ENCODE assay signal across 18 mouse cellular contexts in the genomic region with DNA sequence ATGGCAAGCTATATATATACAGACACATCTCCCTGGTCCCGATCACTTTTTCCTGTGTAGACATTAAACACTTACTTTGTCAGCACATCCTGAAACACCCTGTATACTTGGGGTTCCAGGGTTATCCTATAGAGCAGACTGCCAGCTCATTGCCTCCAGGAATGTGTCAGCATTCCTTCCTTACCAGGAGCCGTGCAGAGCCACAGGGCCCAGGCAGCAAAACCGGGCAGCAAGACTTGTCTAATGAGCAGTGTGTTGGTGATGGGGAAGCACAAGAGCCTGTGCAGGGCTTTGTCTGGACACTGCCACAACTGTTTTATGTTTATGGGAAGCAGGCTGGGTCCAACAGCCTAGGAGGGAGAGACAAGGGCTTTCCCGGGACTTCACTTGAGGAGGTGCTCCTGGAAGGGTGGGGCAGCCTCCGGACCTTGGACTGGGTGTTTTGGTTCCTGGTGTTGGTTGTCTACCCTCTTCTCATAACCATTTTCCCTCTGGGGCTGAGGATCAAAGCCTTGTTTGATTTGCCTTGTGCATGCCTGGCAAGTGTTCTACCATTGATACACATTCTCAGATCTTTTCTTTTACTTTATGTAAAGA. TPM values are rescaled to one million over a fixed set of nuclear protein-coding genes. Genes with fewer than 3 reads are reported as not detected.
DNase-seq lines count a peak whose midpoint lies in the region; ATAC-seq and TF ChIP-seq lines count a peak whose summit lies in the region.
"Had no signal": no experiment of that assay in that cellular context is flagged by ENCODE, and none has a peak within 500 bp of the region (broad histone marks: within the 10 kb centered on the region; RNA-seq: fewer than 3 reads in every experiment).

No protein-coding gene starts in this region.

- TF ChIP-seq CTCF in heart, postnatal 0 days (IDR thresholded peaks at IDR 0.05; ENCODE audit: low read depth), result no peak
- no peak for TF ChIP-seq CTCF in intestine, postnatal 0 days (IDR thresholded peaks at IDR 0.05; ENCODE audit: low read depth)

- peaks cover 6% of the 10 kb centered on the region; the same call in 1 of the 2 replicates for H3K4me1 ChIP-seq in heart, postnatal 0 days (ENCODE audit: control insufficient read depth, insufficient read depth)
- H3K4me1 ChIP-seq in megakaryocyte, embryonic 14.5 days, result peaks cover 65% of the 10 kb centered on the region
- H3K4me1 ChIP-seq in intestine, postnatal 0 days (replicated peaks; ENCODE audit: control insufficient read depth, insufficient read depth, low read length), result no peaks in the 10 kb centered on the region; the same call in 1 of the 2 replicates

- H3K9ac ChIP-seq in heart, postnatal 0 days (replicated peaks; ENCODE audit: low read depth, low read length), result no peak overlapping the region
- H3K9ac ChIP-seq in intestine, postnatal 0 days (ENCODE audit: low read depth, low read length), result no peak overlapping the region
- H3K9ac ChIP-seq: hindbrain, embryonic 14.5 days; limb, embryonic 12.5 days had no signal

- no peak overlapping the region for H3K4me2 ChIP-seq in heart, postnatal 0 days (ENCODE audit: low read depth, low read length)
- H3K4me2 ChIP-seq in intestine, postnatal 0 days (replicated peaks; ENCODE audit: low read depth), result peak overlapping the region; percentile 45; the same call in 1 of the 2 replicates
- H3K4me2 ChIP-seq: hindbrain, embryonic 14.5 days; limb, embryonic 12.5 days had no signal

- 27% methylated on average over 5 of the region's 5 CpGs for WGBS in heart, postnatal 0 days
- WGBS in intestine, postnatal 0 days, result 17% methylated on average over 5 of the region's 5 CpGs

- no peak for TF ChIP-seq EP300 in heart, postnatal 0 days (IDR thresholded peaks at IDR 0.05; ENCODE audit: low read depth)

- no peak overlapping the region for H3K27ac ChIP-seq in heart, postnatal 0 days (ENCODE audit: low read depth)
- H3K27ac ChIP-seq in intestine, postnatal 0 days (ENCODE audit: low read depth, low read length), result peak overlapping the region; percentile 84
- H3K27ac ChIP-seq: embryonic facial prominence, embryonic 10.5 days; hindbrain, embryonic 14.5 days; left cerebral cortex, adult 2 months; limb, embryonic 12.5 days; macrophage had no signal

- H3K27me3 ChIP-seq in heart, postnatal 0 days (ENCODE audit: control insufficient read depth, insufficient read depth, low read length), result no peaks in the 10 kb centered on the region
- H3K27me3 ChIP-seq in megakaryocyte, embryonic 14.5 days (replicated peaks), result peaks cover 46% of the 10 kb centered on the region
- H3K27me3 ChIP-seq in intestine, postnatal 0 days (replicated peaks; ENCODE audit: control insufficient read depth, insufficient read depth, low read length), result no peaks in the 10 kb centered on the region
- H3K27me3 ChIP-seq: limb, embryonic 12.5 days had no signal

- H3K36me3 ChIP-seq in heart, postnatal 0 days (replicated peaks; ENCODE audit: control insufficient read depth, insufficient read depth, low read length), result no peaks in the 10 kb centered on the region
- H3K36me3 ChIP-seq in megakaryocyte, embryonic 14.5 days (replicated peaks; ENCODE audit: low read length), result no peaks in the 10 kb centered on the region
- no peaks in the 10 kb centered on the region for H3K36me3 ChIP-seq in intestine, postnatal 0 days (ENCODE audit: control insufficient read depth, insufficient read depth)
- H3K36me3 ChIP-seq: embryonic facial prominence, embryonic 10.5 days; limb, embryonic 12.5 days had no signal

- no peak for DNase-seq in heart, postnatal 0 days (ENCODE audit: low spot score)
- DNase-seq in heart, adult 18-20 months, result no peak
- no peak for DNase-seq in cerebellum, adult 8-10 months
- no peak for DNase-seq in layer of hippocampus, postnatal 36 days
- DNase-seq: cerebellum, postnatal 25 days; gastrocnemius, postnatal 10 days; kidney, adult 8-10 months; midbrain, embryonic 14.5 days had no signal

- H3K4me3 ChIP-seq in heart, postnatal 0 days (ENCODE audit: low read depth, low read length), result no peak overlapping the region
- peak overlapping the region; percentile 74 for H3K4me3 ChIP-seq in megakaryocyte, embryonic 14.5 days (replicated peaks)
- no peak overlapping the region for H3K4me3 ChIP-seq in intestine, postnatal 0 days (ENCODE audit: low read depth, low read length)
- H3K4me3 ChIP-seq: embryonic facial prominence, embryonic 10.5 days; left cerebral cortex, adult 2 months; limb, embryonic 12.5 days had no signal

- ATAC-seq in heart, postnatal 0 days (ENCODE audit: insufficient read depth, low read depth), result peak; percentile 31; the same call in 1 of the 2 replicates
- ATAC-seq in megakaryocyte, adult 5-6 weeks (ENCODE audit: poor library complexity, severe bottlenecking), result no peak
- ATAC-seq in intestine, postnatal 0 days, result peak; percentile 74
- ATAC-seq in frontal cortex, adult (ENCODE audit: low TSS enrichment), result no peak
- ATAC-seq: forebrain, embryonic 16.5 days had no signal

- no peaks in the 10 kb centered on the region for H3K9me3 ChIP-seq in heart, postnatal 0 days (replicated peaks; ENCODE audit: control insufficient read depth, low read length)
- no peaks in the 10 kb centered on the region for H3K9me3 ChIP-seq in megakaryocyte, embryonic 14.5 days
- H3K9me3 ChIP-seq in intestine, postnatal 0 days (ENCODE audit: control insufficient read depth), result no peaks in the 10 kb centered on the region
- H3K9me3 ChIP-seq: embryonic facial prominence, embryonic 10.5 days; limb, embryonic 12.5 days had no signal

RNA-seq across cellular contexts. Expression of a gene that starts 10.1 kb away (rescaled TPM):
- total RNA-seq in heart, postnatal 0 days (2014; rRNA removed; ENCODE audit: low replicate concordance), result 0.23 and 7.8 TPM in 2 replicates
- 6.8 and 6.9 TPM in 2 replicates for polyA plus RNA-seq in heart, postnatal 0 days (2015; fragmentation: Nextera tagmentation; extraction: Ambion mirVana)
- total RNA-seq in heart, adult 18-20 months (2021), result 1 to 10 TPM; 7.0 to 8.0 TPM
- 4.5 and 4.6 TPM in 2 replicates for polyA plus RNA-seq in megakaryocyte, embryonic 14.5 days (2012; ENCODE audit: insufficient read depth, low replicate concordance)
- total RNA-seq in megakaryocyte, adult 5-6 weeks (2015), result 1.0 TPM in 1 of 2 replicates, not detected in the other
- not detected in 2 replicates for total RNA-seq in megakaryocyte, adult 5-6 weeks (2017)
- 593 and 673 TPM in 2 replicates for polyA plus RNA-seq in intestine, postnatal 0 days (2015; fragmentation: Nextera tagmentation; extraction: Ambion mirVana)
- 1 to 10 TPM in 1 of 2 experiments, under 1 TPM in 1; 0.58 to 1.1 TPM for total RNA-seq in layer of hippocampus, postnatal 36 days (2021)

RNA-seq across cellular contexts. Expression of a gene that starts 36.9 kb away (rescaled TPM):
- 261 and 316 TPM in 2 replicates for total RNA-seq in heart, postnatal 0 days (2014; rRNA removed; ENCODE audit: low replicate concordance)
- polyA plus RNA-seq in heart, postnatal 0 days (2015; fragmentation: Nextera tagmentation; extraction: Ambion mirVana), result 1,218 and 1,378 TPM in 2 replicates
- 100 to 1,000 TPM; 307 to 318 TPM for total RNA-seq in heart, adult 18-20 months (2021)
- 21.0 TPM in 1 of 2 replicates, not detected in the other for polyA plus RNA-seq in megakaryocyte, embryonic 14.5 days (2012; ENCODE audit: insufficient read depth, low replicate concordance)
- 379 and 411 TPM in 2 replicates for total RNA-seq in megakaryocyte, adult 5-6 weeks (2015)
- 330 and 438 TPM in 2 replicates for total RNA-seq in megakaryocyte, adult 5-6 weeks (2017)
- 3,066 and 3,164 TPM in 2 replicates for polyA plus RNA-seq in intestine, postnatal 0 days (2015; fragmentation: Nextera tagmentation; extraction: Ambion mirVana)
- 100 to 1,000 TPM; 379 to 403 TPM for total RNA-seq in layer of hippocampus, postnatal 36 days (2021)

RNA-seq across cellular contexts. Expression of a gene that starts 37.0 kb away (rescaled TPM):
- 11.5 TPM in 1 of 2 replicates, not detected in the other for total RNA-seq in heart, postnatal 0 days (2014; rRNA removed; ENCODE audit: low replicate concordance)
- 11.3 and 11.4 TPM in 2 replicates for polyA plus RNA-seq in heart, postnatal 0 days (2015; fragmentation: Nextera tagmentation; extraction: Ambion mirVana)
- 1 to 10 TPM; 6.2 to 6.4 TPM for total RNA-seq in heart, adult 18-20 months (2021)
- polyA plus RNA-seq in megakaryocyte, embryonic 14.5 days (2012; ENCODE audit: insufficient read depth, low replicate concordance), result 2.6 TPM in 1 of 2 replicates, not detected in the other
- total RNA-seq in megakaryocyte, adult 5-6 weeks (2015), result 6.0 and 11.7 TPM in 2 replicates
- 8.3 and 10.8 TPM in 2 replicates for total RNA-seq in megakaryocyte, adult 5-6 weeks (2017)
- 8.2 and 8.7 TPM in 2 replicates for polyA plus RNA-seq in intestine, postnatal 0 days (2015; fragmentation: Nextera tagmentation; extraction: Ambion mirVana)
- 1 to 10 TPM; 6.0 to 8.6 TPM for total RNA-seq in layer of hippocampus, postnatal 36 days (2021)

Comparison
In these comparisons a context has a peak if more than half of its experiments do, and no peak if none do; other contexts are left out.
1. ATAC-seq: peak in heart, postnatal 0 days (single experiment) and intestine, postnatal 0 days (single experiment); none in megakaryocyte, adult 5-6 weeks (single experiment) and frontal cortex, adult (single experiment).